Mouse (Mus musculus): ENCODE results near the gene Fzd7. TPM values are rescaled to one million over a fixed set of nuclear protein-coding genes. Genes with fewer than 3 reads are reported as not detected.

Gene Fzd7
- total and polyA plus RNA-seq, 3 experiments, result 4.0 to 10.1 (median 4.8) TPM

DNA sequence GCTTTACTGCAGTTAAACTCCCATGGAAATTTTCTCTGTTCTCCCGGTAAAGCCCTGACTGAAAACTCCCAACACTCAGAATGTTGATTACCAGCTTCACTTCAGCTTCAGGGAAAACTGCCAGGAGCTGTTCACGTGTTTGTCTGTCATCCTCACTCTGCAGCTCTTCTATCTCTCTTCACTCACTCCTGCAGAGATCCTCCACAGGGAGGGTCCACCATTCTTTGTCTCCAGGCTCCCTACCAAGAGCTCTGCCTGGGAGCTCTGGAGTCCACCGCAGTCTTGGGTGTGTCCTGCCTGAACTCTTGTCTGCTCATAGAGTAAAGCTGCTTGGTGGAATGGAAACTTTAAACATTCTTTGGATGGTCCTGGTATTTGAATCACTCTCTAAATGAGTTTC is 25.4 kb upstream of the Fzd7 start:
- H3K4me2 ChIP-seq (ENCODE audit: insufficient read depth, low read depth, poor library complexity, severe bottlenecking), result no peak overlapping the region
- H3K9me3 ChIP-seq (replicated peaks; ENCODE audit: low read length), result peaks cover 3% of the 10 kb centered on the region
- no peak overlapping the region for H3K9ac ChIP-seq (ENCODE audit: insufficient read depth, low read depth)
- no peaks in the 10 kb centered on the region for H3K27me3 ChIP-seq (replicated peaks)
- H3K79me2 ChIP-seq (replicated peaks; ENCODE audit: control insufficient read depth, extremely low read depth, insufficient read depth, poor library complexity, severe bottlenecking), result no peaks in the 10 kb centered on the region
- H3K4me1 ChIP-seq (ENCODE audit: control insufficient read depth in 1 of 2, insufficient read depth in 2 of 2), result peaks cover 3 to 15% of the 10 kb centered on the region in 2 experiments; a peak in 3 of 4 replicates
- TF ChIP-seq ETS1 (conservative IDR thresholded peaks at IDR 0.05; ENCODE audit: low read depth, low read length) (no peak), POLR2AphosphoS2 (IDR thresholded peaks at IDR 0.05; ENCODE audit: low read depth, low read length) (no peak), E2F4 (IDR thresholded peaks at IDR 0.05; ENCODE audit: insufficient replicate concordance, low read depth, low read length) (no peak), CHD2 (IDR thresholded peaks at IDR 0.05; ENCODE audit: low read length) (no peak)
- H3K4me3 ChIP-seq (replicated peaks in 1 of 3; ENCODE audit: low read depth in 2 of 3, low read length in 2 of 3, poor library complexity in 1 of 3), result no peak overlapping the region
- no peak for DNase-seq (ENCODE audit: extremely low read depth)
- H3K36me3 ChIP-seq (replicated peaks in 1 of 2; ENCODE audit: control insufficient read depth in 1 of 2, insufficient read depth in 1 of 2, low read length in 1 of 2), result no peaks in the 10 kb centered on the region
- dilution Hi-C loops (cut with MboI; ENCODE audit: extremely low pct_ligation_motif_present, extremely low pct_unique_long_range_greater_than_20kb, low sequenced_read_pairs), result no loop called here
- no peak overlapping the region for H3K27ac ChIP-seq (ENCODE audit: insufficient read depth, low read depth)
- in situ Hi-C loops (cut with MboI; ENCODE audit: low pct_ligation_motif_present, low pct_unique_long_range_greater_than_20kb, low sequenced_read_pairs), result no loop called here

DNA sequence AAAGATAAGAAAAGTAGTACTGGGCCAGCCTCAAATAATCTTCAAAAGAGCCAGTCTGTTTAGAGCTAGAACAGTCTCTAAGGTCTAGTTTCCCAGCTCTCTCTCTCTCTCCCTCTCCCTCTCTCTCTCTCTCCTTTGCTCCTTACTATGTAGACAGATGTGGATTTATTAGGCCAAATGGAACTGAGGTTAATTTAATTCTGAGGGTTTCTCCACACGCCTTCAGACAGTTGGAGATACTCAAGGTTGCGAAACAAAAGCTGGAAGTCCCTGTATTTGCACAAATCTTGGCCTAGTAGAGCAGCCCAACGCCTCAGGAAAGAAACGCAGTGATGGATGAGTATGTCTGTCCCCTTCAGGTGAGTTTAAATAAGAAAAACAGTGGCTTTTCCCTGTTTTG is 24.4 kb upstream of the Fzd7 start:
- dilution Hi-C loops (cut with MboI; ENCODE audit: extremely low pct_ligation_motif_present, extremely low pct_unique_long_range_greater_than_20kb, low sequenced_read_pairs), result no loop called here

DNA sequence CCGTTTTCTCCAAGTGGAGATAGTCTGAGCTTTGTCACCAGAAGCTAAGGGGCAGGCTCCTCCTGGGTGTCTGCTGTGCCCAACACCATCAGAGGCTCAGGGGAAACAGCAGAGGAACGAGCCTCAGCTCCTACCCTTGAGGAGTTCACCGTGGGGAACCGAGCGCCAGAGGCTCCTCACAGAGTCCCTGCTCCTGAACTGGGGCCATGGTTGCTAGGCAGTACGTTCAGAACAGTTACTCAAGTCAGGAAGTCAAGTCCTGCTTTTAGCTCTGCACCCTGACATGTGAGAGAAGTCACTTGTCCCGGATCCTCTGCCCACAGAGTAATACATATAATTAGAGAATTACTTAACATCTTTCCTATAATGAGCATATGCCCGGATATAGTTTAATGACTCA is 23.3 kb upstream of the Fzd7 start:
- dilution Hi-C loops (cut with MboI; ENCODE audit: extremely low pct_ligation_motif_present, extremely low pct_unique_long_range_greater_than_20kb, low sequenced_read_pairs) (no loop called here), in situ Hi-C loops (cut with MboI; ENCODE audit: low pct_ligation_motif_present, low pct_unique_long_range_greater_than_20kb, low sequenced_read_pairs) (no loop called here)
- H3K4me2 ChIP-seq (ENCODE audit: insufficient read depth, low read depth, poor library complexity, severe bottlenecking), result no peak overlapping the region
- no peaks in the 10 kb centered on the region for H3K79me2 ChIP-seq (replicated peaks; ENCODE audit: control insufficient read depth, extremely low read depth, insufficient read depth, poor library complexity, severe bottlenecking)
- H3K36me3 ChIP-seq (replicated peaks in 1 of 2; ENCODE audit: control insufficient read depth in 1 of 2, insufficient read depth in 1 of 2, low read length in 1 of 2), result no peaks in the 10 kb centered on the region
- H3K4me3 ChIP-seq (replicated peaks in 1 of 3; ENCODE audit: low read depth in 2 of 3, low read length in 2 of 3, poor library complexity in 1 of 3), result no peak overlapping the region
- H3K27me3 ChIP-seq (replicated peaks), result no peaks in the 10 kb centered on the region
- no peak overlapping the region for H3K9ac ChIP-seq (ENCODE audit: insufficient read depth, low read depth)
- H3K9me3 ChIP-seq (replicated peaks; ENCODE audit: low read length), result no peaks in the 10 kb centered on the region
- TF ChIP-seq JUND (conservative IDR thresholded peaks at IDR 0.05; ENCODE audit: low read depth, low read length), result no peak
- no peak for TF ChIP-seq BHLHE40 (IDR thresholded peaks at IDR 0.05; ENCODE audit: low read depth, low read length)
- no peak for TF ChIP-seq EP300 (IDR thresholded peaks at IDR 0.05; ENCODE audit: low read length)
- no peak for TF ChIP-seq NRF1 (IDR thresholded peaks at IDR 0.05; ENCODE audit: low read depth, low read length)
- TF ChIP-seq E2F4 (IDR thresholded peaks at IDR 0.05; ENCODE audit: insufficient replicate concordance, low read depth, low read length), result no peak
- no peak for TF ChIP-seq USF2 (conservative IDR thresholded peaks at IDR 0.05; ENCODE audit: low read depth, low read length)
- TF ChIP-seq MEF2A (IDR thresholded peaks at IDR 0.05; ENCODE audit: borderline replicate concordance, low read depth, low read length), result no peak
- TF ChIP-seq HCFC1 (IDR thresholded peaks at IDR 0.05; ENCODE audit: low read depth, low read length), result no peak
- TF ChIP-seq PAX5 (IDR thresholded peaks at IDR 0.05; ENCODE audit: low read length), result no peak
- TF ChIP-seq NELFE (IDR thresholded peaks at IDR 0.05; ENCODE audit: low read depth, low read length), result no peak
- no peak for TF ChIP-seq ZC3H11A (IDR thresholded peaks at IDR 0.05; ENCODE audit: low read depth, low read length)
- no peak for TF ChIP-seq POLR2AphosphoS2 (IDR thresholded peaks at IDR 0.05; ENCODE audit: low read depth, low read length)
- TF ChIP-seq ZKSCAN1 (IDR thresholded peaks at IDR 0.05; ENCODE audit: borderline replicate concordance, low read depth, low read length), result no peak
- H3K4me1 ChIP-seq (ENCODE audit: control insufficient read depth in 1 of 2, insufficient read depth in 2 of 2), result peaks cover 5 to 15% of the 10 kb centered on the region in 2 experiments
- DNase-seq (ENCODE audit: extremely low read depth), result no peak
- no peak overlapping the region for H3K27ac ChIP-seq (ENCODE audit: insufficient read depth, low read depth)

More for the DNA sequence above, 24.4 kb upstream of the Fzd7 start:
- no peak for DNase-seq (ENCODE audit: extremely low read depth)
- Histone ChIP-seq H3K9ac (ENCODE audit: insufficient read depth, low read depth) (no peak overlapping the region), H3K27me3 (replicated peaks) (no peaks in the 10 kb centered on the region), H3K4me3 (replicated peaks in 1 of 3; ENCODE audit: low read depth in 2 of 3, low read length in 2 of 3, poor library complexity in 1 of 3) (no peak overlapping the region), H3K9me3 (replicated peaks; ENCODE audit: low read length) (no peaks in the 10 kb centered on the region), H3K4me2 (ENCODE audit: insufficient read depth, low read depth, poor library complexity, severe bottlenecking) (no peak overlapping the region), H3K27ac (ENCODE audit: insufficient read depth, low read depth) (no peak overlapping the region), H3K4me1 (ENCODE audit: control insufficient read depth in 1 of 2, insufficient read depth in 2 of 2) (peaks cover 3 to 15% of the 10 kb centered on the region in 2 experiments; a peak in 3 of 4 replicates), H3K36me3 (replicated peaks in 1 of 2; ENCODE audit: control insufficient read depth in 1 of 2, insufficient read depth in 1 of 2, low read length in 1 of 2) (no peaks in the 10 kb centered on the region), H3K79me2 (replicated peaks; ENCODE audit: control insufficient read depth, extremely low read depth, insufficient read depth, poor library complexity, severe bottlenecking) (no peaks in the 10 kb centered on the region)
- in situ Hi-C loops (cut with MboI; ENCODE audit: low pct_ligation_motif_present, low pct_unique_long_range_greater_than_20kb, low sequenced_read_pairs), result no loop called here
- TF ChIP-seq E2F4 (IDR thresholded peaks at IDR 0.05; ENCODE audit: insufficient replicate concordance, low read depth, low read length) (no peak), HCFC1 (IDR thresholded peaks at IDR 0.05; ENCODE audit: low read depth, low read length) (no peak), CTCF (conservative IDR thresholded peaks at IDR 0.05 in 1 of 2, IDR thresholded peaks at IDR 0.05 in 1 of 2; ENCODE audit: low read depth in 2 of 2, low read length in 2 of 2) (no peak), MAZ (IDR thresholded peaks at IDR 0.05; ENCODE audit: low read depth, low read length) (no peak), ZMIZ1 (IDR thresholded peaks at IDR 0.05; ENCODE audit: low read depth, low read length) (no peak), EP300 (IDR thresholded peaks at IDR 0.05; ENCODE audit: low read length) (no peak), UBTF (IDR thresholded peaks at IDR 0.05; ENCODE audit: low read depth, low read length) (no peak), JUND (conservative IDR thresholded peaks at IDR 0.05; ENCODE audit: low read depth, low read length) (no peak), CHD2 (IDR thresholded peaks at IDR 0.05; ENCODE audit: low read length) (no peak), ETS1 (conservative IDR thresholded peaks at IDR 0.05; ENCODE audit: low read depth, low read length) (no peak), KAT2A (IDR thresholded peaks at IDR 0.05; ENCODE audit: insufficient replicate concordance, low read length) (no peak), TCF12 (IDR thresholded peaks at IDR 0.05; ENCODE audit: low read depth, low read length) (no peak), PAX5 (IDR thresholded peaks at IDR 0.05; ENCODE audit: low read length) (no peak), MAFK (IDR thresholded peaks at IDR 0.05; ENCODE audit: insufficient replicate concordance, low read length) (no peak), RAD21 (IDR thresholded peaks at IDR 0.05; ENCODE audit: low read depth, low read length) (no peak), USF2 (conservative IDR thresholded peaks at IDR 0.05; ENCODE audit: low read depth, low read length) (no peak), POLR2AphosphoS2 (IDR thresholded peaks at IDR 0.05; ENCODE audit: low read depth, low read length) (no peak)
